ENCODE assay signal across 25 mouse cellular contexts in genomic region chr7:122184569-122184968, GRCm38 (mm10). TPM values are rescaled to one million over a fixed set of nuclear protein-coding genes. Genes with fewer than 3 reads are reported as not detected.
"Had no signal": no experiment of that assay in that cellular context is flagged by ENCODE, and none has a peak within 500 bp of the region (broad histone marks: within the 10 kb centered on the region; RNA-seq: fewer than 3 reads in every experiment).

No protein-coding gene starts in this region.

- H3K27ac ChIP-seq: kidney, embryonic 15.5 days; limb, embryonic 12.5 days; limb, embryonic 15.5 days; liver, embryonic 14.5 days; macrophage; neural tube, embryonic 12.5 days; neural tube, embryonic 15.5 days had no signal

- H3K9me3 ChIP-seq: kidney, embryonic 15.5 days; limb, embryonic 12.5 days; limb, embryonic 15.5 days; neural tube, embryonic 12.5 days; neural tube, embryonic 15.5 days had no signal

- DNase-seq: kidney, adult 11 months; kidney, adult 8-10 months; kidney, postnatal 10 days; kidney, postnatal 36 days; left cerebral cortex, postnatal 4 days; liver, postnatal 0 days; lung, embryonic 14.5 days; lung, postnatal 14 days; midbrain, embryonic 14.5 days; right cerebral cortex, adult 18-20 months; right cerebral cortex, postnatal 14 days; right cerebral cortex, postnatal 4 days; thymus, adult 2 months; thymus, postnatal 14 days; thymus, postnatal 4 days had no signal

- H3K4me3 ChIP-seq: kidney, embryonic 15.5 days; limb, embryonic 12.5 days; limb, embryonic 15.5 days; neural tube, embryonic 12.5 days; neural tube, embryonic 15.5 days had no signal

- H3K4me1 ChIP-seq: neural tube, embryonic 12.5 days had no signal

- H3K4me2 ChIP-seq: kidney, embryonic 15.5 days; limb, embryonic 12.5 days; limb, embryonic 15.5 days; liver, embryonic 11.5 days; lung, embryonic 14.5 days; neural tube, embryonic 12.5 days; neural tube, embryonic 15.5 days had no signal

- H3K27me3 ChIP-seq: kidney, embryonic 15.5 days; limb, embryonic 12.5 days; limb, embryonic 15.5 days; neural tube, embryonic 12.5 days; neural tube, embryonic 15.5 days had no signal

- H3K9ac ChIP-seq: kidney, embryonic 15.5 days; limb, embryonic 12.5 days; limb, embryonic 15.5 days; liver, embryonic 14.5 days; liver, postnatal 0 days; lung, embryonic 14.5 days; neural tube, embryonic 12.5 days; neural tube, embryonic 15.5 days had no signal

- ATAC-seq: liver, postnatal 0 days had no signal

- H3K36me3 ChIP-seq: kidney, embryonic 15.5 days; limb, embryonic 12.5 days; limb, embryonic 15.5 days; neural tube, embryonic 12.5 days; neural tube, embryonic 15.5 days had no signal

RNA-seq across cellular contexts. Expression of gene Ern2, which starts 1.4 kb away (rescaled TPM):
- total RNA-seq: megakaryocyte, adult 5-6 weeks had no signal
- polyA plus RNA-seq: kidney, embryonic 15.5 days; limb, embryonic 15.5 days; liver, embryonic 11.5 days; liver, embryonic 14.5 days; liver, postnatal 0 days; lung, embryonic 14.5 days; macrophage; spleen, adult 2 months had no signal

RNA-seq across cellular contexts. Expression of gene Chp2, which starts 34.7 kb away (rescaled TPM):
- polyA plus RNA-seq: limb, embryonic 12.5 days; liver, embryonic 11.5 days had no signal
